Mouse (Mus musculus) kidney, embryonic 15.5 days (tissue): ENCODE measurements around the gene Schip1. TPM values are rescaled to one million over a fixed set of nuclear protein-coding genes. Genes with fewer than 3 reads are reported as not detected.

Experiments
- ATAC-seq: fragments of 200-750 bp; cut with Nextera tagmentation; replicated peaks from 2 replicates; pipeline ENCODE4 v1.8.0; 2017; ENCODE audit warnings: moderate TSS enrichment; ENCODE audit not compliant: low FRiP score
- H3K27ac ChIP-seq: fragments of 300-500 bp; sonication (generic); 2 replicates; pipeline ENCODE4 v1.5.1; 2015; ENCODE audit warnings: mild to moderate bottlenecking, inconsistent platforms
- H3K27me3 ChIP-seq: fragments of 300-500 bp; sonication (generic); 2 replicates; pipeline ENCODE4 v1.6.1; 2015; ENCODE audit warnings: inconsistent platforms
- H3K36me3 ChIP-seq: fragments of 300-500 bp; sonication (generic); 2 replicates; pipeline ENCODE4 v1.6.1; 2015; ENCODE audit warnings: inconsistent platforms
- H3K4me1 ChIP-seq: fragments of 300-500 bp; sonication (generic); 2 replicates; pipeline ENCODE4 v1.6.1; 2015; ENCODE audit warnings: inconsistent platforms
- H3K4me2 ChIP-seq: fragments of 300-500 bp; sonication (generic); 2 replicates; pipeline ENCODE4 v1.6.1; 2015; ENCODE audit warnings: moderate library complexity, mild to moderate bottlenecking, inconsistent platforms
- H3K4me3 ChIP-seq: fragments of 300-500 bp; sonication (generic); replicated peaks from 2 replicates; pipeline ENCODE4 v1.5.1; 2015; ENCODE audit warnings: mild to moderate bottlenecking, inconsistent platforms
- H3K9ac ChIP-seq: fragments of 300-500 bp; sonication (generic); 2 replicates; pipeline ENCODE4 v1.6.1; 2015; ENCODE audit warnings: mild to moderate bottlenecking, inconsistent platforms
- H3K9me3 ChIP-seq: fragments of 300-500 bp; sonication (generic); replicated peaks from 2 replicates; pipeline ENCODE4 v1.6.1; 2016; ENCODE audit warnings: inconsistent platforms
- WGBS: fragments of 180-500 bp; shearing (Covaris S2); methylation state at CpG from one replicate; pipeline ENCODE4 v1.1.7; 2015; ENCODE audit warnings: mixed read lengths; 5-methylcytosine and 5-hydroxymethylcytosine counted together
- polyA plus RNA-seq: library from polyadenylated mRNA; unstranded; fragments of >200 nt; fragmentation: Nextera tagmentation; extraction: Ambion mirVana; gene quantifications from 2 replicates; pipeline ENCODE4 v1.2.1, GENCODE M21; 2015

Schip1 gene
- polyA plus RNA-seq, 1 experiment from 2014 or later, result 51.3 TPM

DNA sequence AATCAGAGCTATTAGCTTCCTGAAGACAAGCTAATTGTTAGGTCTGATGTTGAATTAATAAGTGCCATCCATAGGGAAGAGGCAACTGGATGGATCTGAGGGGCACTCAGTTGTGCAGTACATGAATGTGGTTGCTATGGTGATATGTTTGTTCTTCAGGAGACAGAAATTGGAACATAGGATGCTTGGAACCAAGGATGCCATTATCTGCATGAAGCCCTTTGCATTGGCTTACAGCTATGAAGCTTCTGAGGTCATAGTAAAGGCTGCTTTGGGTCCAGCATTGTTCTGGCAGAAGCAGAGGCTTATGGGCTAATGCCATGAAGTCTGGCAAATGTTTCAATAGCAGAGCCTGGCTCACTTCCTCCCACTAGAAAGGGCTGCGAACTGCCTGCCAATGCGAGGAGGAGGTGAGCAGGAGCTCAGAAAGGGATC, 339.2 kb downstream of the Schip1 start:
- H3K9ac ChIP-seq, result no peak overlapping the region
- no peak for ATAC-seq
- H3K36me3 ChIP-seq, result no peaks in the 10 kb centered on the region
- H3K27me3 ChIP-seq, result no peaks in the 10 kb centered on the region
- H3K4me2 ChIP-seq, result no peak overlapping the region
- 88% methylated on average over 2 of the region's 2 CpGs for WGBS
- no peaks in the 10 kb centered on the region for H3K4me1 ChIP-seq
- H3K9me3 ChIP-seq, result no peaks in the 10 kb centered on the region
- no peak overlapping the region for H3K4me3 ChIP-seq
- no peak overlapping the region for H3K27ac ChIP-seq

DNA sequence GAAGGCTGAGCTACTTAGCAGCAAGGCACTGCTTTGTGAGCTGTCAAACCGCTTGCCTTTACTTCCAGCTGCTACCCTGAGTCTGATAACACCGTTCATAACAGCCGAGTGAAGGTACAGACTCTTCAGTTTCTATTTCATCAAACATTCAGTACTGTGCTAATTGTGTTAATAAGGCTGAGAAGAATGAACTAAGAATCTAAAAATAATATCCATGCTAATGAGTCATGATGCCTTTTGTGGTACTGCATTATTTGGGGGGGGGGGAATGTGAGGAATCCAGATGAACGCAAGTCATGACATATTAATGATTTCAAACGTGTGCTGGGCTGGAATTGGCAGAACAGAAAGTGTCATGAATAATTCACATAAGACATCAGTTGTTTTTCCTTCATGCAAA, 341.1 kb downstream of the Schip1 start:
- 78% methylated on average over 5 of the region's 5 CpGs for WGBS
- no peak overlapping the region for H3K4me3 ChIP-seq
- H3K27ac ChIP-seq, result no peak overlapping the region
- H3K36me3 ChIP-seq, result no peaks in the 10 kb centered on the region
- no peak overlapping the region for H3K4me2 ChIP-seq
- ATAC-seq, result no peak
- H3K27me3 ChIP-seq, result no peaks in the 10 kb centered on the region
- no peaks in the 10 kb centered on the region for H3K9me3 ChIP-seq
- H3K9ac ChIP-seq, result no peak overlapping the region
- no peaks in the 10 kb centered on the region for H3K4me1 ChIP-seq

DNA sequence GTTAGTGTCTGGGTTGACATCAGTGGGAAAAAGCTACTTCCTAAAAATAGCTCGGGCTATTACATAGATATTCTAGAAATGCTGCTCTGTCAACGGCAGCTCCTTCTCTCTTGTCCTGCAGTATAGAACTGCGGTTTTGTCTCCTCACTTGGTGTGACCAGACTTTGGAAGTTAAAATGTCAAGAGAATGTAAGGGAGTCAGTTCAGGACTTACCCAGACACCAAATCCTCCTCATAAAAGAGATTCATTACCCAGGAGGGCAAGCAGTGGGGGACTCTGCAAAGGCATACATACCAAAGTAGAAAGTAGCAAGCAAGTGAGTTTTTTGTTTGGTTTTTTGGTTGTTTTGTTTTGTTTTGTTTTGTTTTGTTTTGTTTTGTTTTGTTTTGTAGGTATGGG, 347.7 kb downstream of the Schip1 start:
- ATAC-seq, result peak; percentile 60; the same call in 1 of the 2 replicates
- WGBS, result 36% methylated on average over 3 of the region's 3 CpGs
- no peaks in the 10 kb centered on the region for H3K27me3 ChIP-seq

DNA sequence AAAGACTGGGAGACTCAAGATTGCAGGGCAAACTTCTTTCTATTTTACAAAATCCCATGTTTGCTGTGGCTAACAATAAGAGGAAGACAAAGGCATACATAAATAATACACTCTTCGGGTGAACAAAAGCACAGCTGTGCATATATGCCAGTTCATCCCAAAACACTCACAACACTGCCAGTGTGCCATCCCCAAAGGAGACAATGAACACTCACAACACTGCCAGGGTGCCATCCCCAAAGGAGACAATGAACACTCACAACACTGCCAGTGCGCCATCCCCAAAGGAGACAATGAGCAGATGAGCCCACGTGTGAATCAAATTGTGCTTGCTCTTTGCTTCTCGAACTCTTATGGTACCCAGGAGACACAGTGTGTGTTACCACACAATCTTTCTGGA, 355.2 kb downstream of the Schip1 start:
- Histone ChIP-seq H3K27me3 (no peaks in the 10 kb centered on the region), H3K27ac (no peak overlapping the region), H3K4me2 (no peak overlapping the region), H3K9ac (no peak overlapping the region), H3K4me3 (no peak overlapping the region), H3K4me1 (no peaks in the 10 kb centered on the region), H3K36me3 (no peaks in the 10 kb centered on the region), H3K9me3 (no peaks in the 10 kb centered on the region)
- no peak for ATAC-seq
- WGBS, result 81% methylated on average over 4 of the region's 4 CpGs

More for the DNA sequence above, 347.7 kb downstream of the Schip1 start:
- Histone ChIP-seq H3K36me3 (no peaks in the 10 kb centered on the region), H3K9ac (no peak overlapping the region), H3K4me3 (no peak overlapping the region), H3K4me2 (no peak overlapping the region), H3K9me3 (no peaks in the 10 kb centered on the region), H3K4me1 (peaks cover 4% of the 10 kb centered on the region; the same call in 1 of the 2 replicates), H3K27ac (no peak overlapping the region)

DNA sequence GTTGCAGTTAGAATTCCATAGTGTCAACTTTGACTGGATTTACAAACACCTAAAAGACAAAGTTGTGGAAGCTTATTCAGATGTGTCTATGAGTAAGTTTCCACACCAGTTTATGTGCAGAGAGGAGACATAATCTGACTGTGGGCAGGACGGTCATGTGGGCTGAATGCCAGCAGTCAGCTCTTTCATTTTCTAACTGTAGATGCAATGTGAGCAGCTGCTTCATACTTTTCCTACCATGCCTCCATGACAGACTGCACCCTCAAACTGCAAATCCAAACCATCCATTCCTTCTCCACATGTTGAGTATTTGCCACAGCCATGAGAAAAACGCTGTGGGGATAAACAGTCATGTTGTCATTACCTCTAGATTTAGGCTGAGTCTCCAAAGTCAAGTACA, 356.3 kb downstream of the Schip1 start:
- no peak for ATAC-seq

DNA sequence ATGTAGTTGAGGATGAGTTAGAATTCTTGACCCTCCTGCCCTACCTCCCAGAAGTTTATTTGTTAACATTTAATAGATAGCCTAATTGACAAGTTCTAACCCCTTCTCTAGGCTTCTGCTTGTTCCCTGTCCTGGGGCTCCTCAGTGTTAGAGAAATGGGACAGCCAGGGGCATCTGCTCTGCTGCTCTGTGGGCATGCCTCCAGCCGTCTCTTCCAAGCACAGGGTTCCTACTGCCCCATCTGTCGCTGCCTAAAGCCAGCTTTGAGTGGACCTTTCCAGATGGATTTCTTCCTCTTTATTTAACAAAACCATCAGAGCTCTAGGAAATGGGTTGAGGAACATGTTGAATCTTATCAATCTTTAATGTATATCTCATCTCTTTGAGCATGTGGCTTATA, 357.2 kb downstream of the Schip1 start:
- H3K9ac ChIP-seq, result no peak overlapping the region
- no peak overlapping the region for H3K4me2 ChIP-seq
- ATAC-seq, result no peak
- no peaks in the 10 kb centered on the region for H3K9me3 ChIP-seq
- no peaks in the 10 kb centered on the region for H3K36me3 ChIP-seq
- no peak overlapping the region for H3K4me3 ChIP-seq
- no peaks in the 10 kb centered on the region for H3K4me1 ChIP-seq
- 91% methylated on average over 2 of the region's 2 CpGs for WGBS
- H3K27me3 ChIP-seq, result no peaks in the 10 kb centered on the region
- no peak overlapping the region for H3K27ac ChIP-seq

More for the DNA sequence above, 356.3 kb downstream of the Schip1 start:
- Histone ChIP-seq H3K4me1 (no peaks in the 10 kb centered on the region), H3K27me3 (no peaks in the 10 kb centered on the region), H3K4me3 (no peak overlapping the region), H3K4me2 (no peak overlapping the region), H3K9me3 (no peaks in the 10 kb centered on the region), H3K36me3 (no peaks in the 10 kb centered on the region), H3K27ac (no peak overlapping the region), H3K9ac (no peak overlapping the region)
- 82% methylated on average over 2 of the region's 2 CpGs for WGBS

DNA sequence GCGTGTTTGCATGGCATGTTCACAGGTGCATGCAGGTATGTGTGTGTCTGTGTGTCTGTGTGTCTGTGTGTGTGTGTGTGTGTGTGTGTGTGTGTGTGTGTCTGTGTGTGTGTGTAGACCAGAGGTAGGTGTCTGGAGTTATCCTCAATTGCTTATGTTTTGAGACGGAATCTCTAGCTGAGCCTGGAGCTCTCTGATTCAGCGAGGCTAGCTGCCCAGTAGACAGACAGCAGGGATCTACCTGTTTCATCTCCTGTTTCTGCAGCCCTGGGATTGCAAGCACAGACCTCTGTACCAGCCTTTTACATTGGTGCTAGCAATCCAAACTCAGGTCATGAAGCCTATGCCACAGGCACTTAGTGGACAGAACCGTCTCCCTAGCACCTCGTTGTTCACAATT, 363.5 kb downstream of the Schip1 start:
- no peak for ATAC-seq
- Histone ChIP-seq H3K9me3 (no peaks in the 10 kb centered on the region), H3K27ac (no peak overlapping the region), H3K4me3 (no peak overlapping the region), H3K4me1 (no peaks in the 10 kb centered on the region), H3K9ac (no peak overlapping the region), H3K27me3 (no peaks in the 10 kb centered on the region), H3K4me2 (no peak overlapping the region), H3K36me3 (no peaks in the 10 kb centered on the region)
- WGBS, result 90% methylated on average over 5 of the region's 5 CpGs

DNA sequence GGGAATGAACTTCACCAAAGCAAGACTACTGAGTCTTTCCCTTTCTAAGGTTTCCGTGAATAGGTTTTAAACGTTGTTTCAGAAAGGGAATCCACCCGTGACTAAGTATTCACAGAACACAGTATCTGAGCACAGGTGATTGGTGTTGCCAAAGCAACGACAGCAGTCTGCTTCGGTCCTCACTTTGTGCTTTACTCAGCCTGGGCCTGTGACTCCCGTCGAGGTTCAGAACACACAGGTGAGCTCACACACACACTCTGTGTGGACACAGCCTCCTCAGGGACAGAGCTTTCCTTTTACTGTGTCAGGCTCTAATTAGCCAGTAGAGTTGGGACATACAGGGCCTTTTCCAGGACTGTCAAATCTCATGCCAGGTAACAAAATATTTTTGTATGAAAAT, 369.8 kb downstream of the Schip1 start:
- no peak for ATAC-seq
- H3K9ac ChIP-seq, result no peak overlapping the region
- no peak overlapping the region for H3K4me2 ChIP-seq
- no peak overlapping the region for H3K4me3 ChIP-seq
- no peaks in the 10 kb centered on the region for H3K36me3 ChIP-seq
- H3K9me3 ChIP-seq, result no peaks in the 10 kb centered on the region
- H3K27me3 ChIP-seq, result no peaks in the 10 kb centered on the region
- 55% methylated on average over 7 of the region's 7 CpGs for WGBS
- no peaks in the 10 kb centered on the region for H3K4me1 ChIP-seq
- no peak overlapping the region for H3K27ac ChIP-seq

DNA sequence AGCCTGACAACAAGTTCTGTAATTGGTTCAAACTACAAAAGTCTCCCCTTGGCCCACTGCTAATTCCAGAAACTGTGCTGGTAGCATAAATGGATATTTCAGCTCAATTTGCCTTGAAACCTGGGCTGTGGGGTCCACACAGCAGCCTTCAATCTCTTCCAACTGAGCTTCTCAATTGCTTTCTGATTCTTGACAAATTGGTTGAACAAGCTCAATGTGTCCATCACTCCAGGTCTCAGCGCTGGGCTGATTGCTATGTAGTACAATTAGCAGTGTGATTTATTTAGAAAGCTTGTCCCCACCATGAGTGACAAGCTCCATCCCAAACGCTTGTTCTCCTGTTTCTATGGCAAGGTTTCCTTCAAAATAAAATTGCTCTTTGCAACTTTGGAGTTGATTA, 370.3 kb downstream of the Schip1 start:
- H3K4me1 ChIP-seq, result no peaks in the 10 kb centered on the region
- no peaks in the 10 kb centered on the region for H3K36me3 ChIP-seq
- H3K27me3 ChIP-seq, result no peaks in the 10 kb centered on the region
- no peak overlapping the region for H3K27ac ChIP-seq
- no peak overlapping the region for H3K4me2 ChIP-seq
- ATAC-seq, result no peak
- WGBS, result 80% methylated on average over 2 of the region's 2 CpGs
- no peak overlapping the region for H3K9ac ChIP-seq
- H3K9me3 ChIP-seq, result no peaks in the 10 kb centered on the region
- H3K4me3 ChIP-seq, result no peak overlapping the region

DNA sequence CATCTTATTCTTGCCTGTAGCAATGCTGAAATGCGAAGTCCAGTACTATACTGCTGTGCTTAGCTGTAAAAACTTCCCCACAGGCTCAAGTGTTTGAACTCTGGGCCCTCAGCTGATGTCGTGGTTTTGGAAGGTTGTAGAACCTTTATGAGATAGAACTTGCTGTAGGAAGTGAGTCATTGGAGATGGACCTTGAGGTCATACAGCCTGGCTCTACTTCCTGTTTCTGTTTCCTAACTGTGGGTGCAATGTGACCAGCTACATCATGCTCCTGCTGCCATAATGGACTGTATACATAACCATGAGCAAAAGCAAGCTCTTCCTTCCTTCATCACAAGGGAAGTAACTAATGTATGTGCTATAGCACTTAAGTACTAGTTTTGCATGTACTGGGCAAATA, 383.9 kb downstream of the Schip1 start:
- Histone ChIP-seq H3K36me3 (no peaks in the 10 kb centered on the region), H3K9ac (no peak overlapping the region), H3K4me2 (no peak overlapping the region), H3K9me3 (no peaks in the 10 kb centered on the region), H3K27ac (no peak overlapping the region), H3K4me3 (no peak overlapping the region), H3K4me1 (0 out of 2 replicates have a peak, but pooled peaks cover 3% of the 10 kb centered on the region), H3K27me3 (no peaks in the 10 kb centered on the region)
- WGBS, result 72% methylated on average over 2 of the region's 2 CpGs
- no peak for ATAC-seq

DNA sequence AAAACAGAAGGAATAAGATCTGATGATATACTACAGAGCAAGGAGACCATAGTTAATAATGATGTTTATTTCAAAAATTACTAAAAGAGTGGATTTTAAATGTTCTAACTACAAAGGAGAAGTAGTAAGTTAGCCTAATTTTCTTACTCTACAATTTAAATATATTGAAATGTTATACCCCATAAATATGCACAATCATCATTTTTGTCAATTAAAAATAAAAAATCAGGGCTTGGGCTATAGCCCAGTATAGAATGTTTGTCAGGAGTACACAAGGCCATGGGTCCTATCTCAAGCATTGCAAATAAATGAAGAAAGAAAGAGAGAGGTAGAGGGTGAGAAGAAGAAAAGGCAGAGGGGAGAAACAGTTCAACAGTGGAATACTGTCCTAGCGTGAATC, 387.0 kb downstream of the Schip1 start:
- Histone ChIP-seq H3K4me1 (0 out of 2 replicates have a peak, but pooled peaks cover 3% of the 10 kb centered on the region), H3K9me3 (no peaks in the 10 kb centered on the region), H3K27ac (no peak overlapping the region), H3K36me3 (no peaks in the 10 kb centered on the region), H3K9ac (no peak overlapping the region), H3K27me3 (no peaks in the 10 kb centered on the region), H3K4me2 (no peak overlapping the region), H3K4me3 (no peak overlapping the region)
- WGBS, result 96% methylated on average over 1 of the region's 1 CpGs
- ATAC-seq, result no peak

DNA sequence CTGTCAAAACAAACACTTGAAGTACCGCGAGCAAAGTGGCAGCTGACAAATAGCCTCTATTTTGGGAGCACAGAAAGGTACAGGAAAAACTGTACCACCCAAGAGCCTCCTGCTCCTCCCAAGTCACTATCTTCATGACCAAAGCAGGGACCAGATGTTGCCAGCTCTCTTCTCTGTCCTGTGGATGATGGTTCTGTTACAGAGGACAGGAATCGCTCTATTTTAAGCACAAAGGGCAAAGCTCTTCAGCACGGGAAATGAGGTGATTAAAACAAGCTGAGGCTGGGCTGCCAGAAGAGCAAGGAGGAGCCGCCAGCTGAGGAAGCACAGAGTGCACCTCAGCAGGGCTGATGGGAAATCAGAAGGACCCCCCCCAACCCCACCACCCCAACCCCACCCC, 388.7 kb downstream of the Schip1 start:
- H3K4me1 ChIP-seq, result 0 out of 2 replicates have a peak, but pooled peaks cover 3% of the 10 kb centered on the region
- no peaks in the 10 kb centered on the region for H3K27me3 ChIP-seq
- no peak overlapping the region for H3K27ac ChIP-seq
- H3K4me3 ChIP-seq, result no peak overlapping the region
- H3K36me3 ChIP-seq, result no peaks in the 10 kb centered on the region
- no peaks in the 10 kb centered on the region for H3K9me3 ChIP-seq
- 2% methylated on average over 5 of the region's 5 CpGs for WGBS
- 0 out of 2 replicates have a peak overlapping the region, but pooled peaks have one; percentile 11 for H3K4me2 ChIP-seq
- no peak for ATAC-seq
- no peak overlapping the region for H3K9ac ChIP-seq

DNA sequence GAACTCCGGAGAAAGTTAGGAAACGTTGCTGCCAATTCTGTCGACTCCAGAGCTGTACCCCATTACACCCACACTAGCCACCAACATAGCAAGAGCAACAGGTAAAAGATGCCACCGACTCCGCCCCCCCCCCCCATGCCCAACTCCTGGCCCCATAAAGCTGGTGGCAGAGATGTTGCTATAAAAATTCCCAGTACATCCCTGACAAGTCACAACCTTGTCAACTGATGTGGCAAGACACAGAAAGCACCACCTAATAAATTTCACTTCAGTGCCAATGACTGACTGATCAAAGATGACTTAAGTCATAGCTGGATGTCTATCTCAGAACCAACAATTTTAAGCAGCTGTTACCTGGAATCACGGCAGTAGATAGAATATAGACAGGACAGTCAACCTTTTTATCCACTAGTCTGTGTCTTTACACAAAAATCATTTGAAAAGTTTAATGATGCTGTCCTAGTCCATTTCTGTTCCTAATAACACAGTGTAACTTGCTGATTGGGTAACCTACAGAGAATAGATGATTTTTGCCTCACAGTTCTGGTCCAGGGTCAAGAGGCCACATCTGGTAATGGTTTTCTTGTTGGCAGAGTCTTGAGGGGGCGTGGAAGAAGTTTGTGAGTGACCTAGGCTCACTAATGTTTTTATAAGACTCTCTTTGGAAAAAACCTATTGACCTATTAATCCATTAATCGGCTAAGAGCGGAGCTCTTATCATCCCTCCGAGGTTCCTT, 389.3 kb downstream of the Schip1 start:
- H3K9ac ChIP-seq, result no peak overlapping the region
- H3K4me3 ChIP-seq, result no peak overlapping the region
- no peaks in the 10 kb centered on the region for H3K36me3 ChIP-seq
- H3K9me3 ChIP-seq, result no peaks in the 10 kb centered on the region
- no peak overlapping the region for H3K27ac ChIP-seq
- H3K27me3 ChIP-seq, result no peaks in the 10 kb centered on the region
- WGBS, result 52% methylated on average over 10 of the region's 10 CpGs
- 0 out of 2 replicates have a peak, but pooled peaks cover 3% of the 10 kb centered on the region for H3K4me1 ChIP-seq
- no peak overlapping the region for H3K4me2 ChIP-seq
- ATAC-seq, result no peak
